Mouse (Mus musculus) frontal cortex, postnatal 10 days (tissue): Measurements from ENCODE around the gene Nanos3.
A peak's percentile ranks its signal among the peaks of the same experiment; 100 is the strongest.

Experiments used
- DNase-seq, 2 experiments: peaks; one replicate each; pipeline ENCODE4 v3.0.0; 2022; ENCODE audit warnings: low spot score in 2 of 2, mixed read lengths in 1 of 2

Gene Nanos3

DNA sequence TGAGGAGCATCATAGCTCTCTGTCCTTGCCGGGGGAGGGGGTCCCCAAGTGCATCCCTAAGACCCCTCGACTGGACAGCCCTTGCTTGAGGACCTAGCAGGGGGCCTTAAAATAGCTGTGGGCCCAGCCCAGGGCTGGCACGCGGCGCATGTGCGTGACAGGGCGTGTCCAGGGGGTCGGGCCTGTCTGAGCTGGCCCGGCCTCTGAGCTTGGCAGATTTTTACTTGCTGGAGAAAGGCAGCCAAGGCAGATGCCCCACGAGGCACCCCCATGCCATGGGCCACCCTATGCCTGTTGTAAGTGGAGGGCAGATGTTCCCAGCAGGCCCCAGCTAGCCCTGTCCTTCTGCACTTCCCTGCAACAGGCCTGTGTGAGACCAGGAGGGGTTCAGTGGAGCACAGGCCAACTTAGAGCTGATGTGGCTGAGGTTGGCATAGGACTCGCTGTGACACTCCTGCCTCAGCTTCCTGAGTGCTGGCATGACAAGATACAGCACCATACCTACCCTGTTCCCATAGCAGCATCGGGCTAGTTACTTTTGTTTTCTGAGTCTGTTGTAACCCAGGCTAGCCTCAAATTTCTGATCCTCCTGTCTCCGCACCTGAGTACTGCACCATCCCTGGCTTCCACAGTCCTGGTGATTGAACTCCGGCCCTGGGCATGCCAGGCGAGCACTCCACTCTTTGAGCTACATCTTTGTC lies 16.7 kb upstream of the Nanos3 start:
- DNase-seq, result no peak

DNA sequence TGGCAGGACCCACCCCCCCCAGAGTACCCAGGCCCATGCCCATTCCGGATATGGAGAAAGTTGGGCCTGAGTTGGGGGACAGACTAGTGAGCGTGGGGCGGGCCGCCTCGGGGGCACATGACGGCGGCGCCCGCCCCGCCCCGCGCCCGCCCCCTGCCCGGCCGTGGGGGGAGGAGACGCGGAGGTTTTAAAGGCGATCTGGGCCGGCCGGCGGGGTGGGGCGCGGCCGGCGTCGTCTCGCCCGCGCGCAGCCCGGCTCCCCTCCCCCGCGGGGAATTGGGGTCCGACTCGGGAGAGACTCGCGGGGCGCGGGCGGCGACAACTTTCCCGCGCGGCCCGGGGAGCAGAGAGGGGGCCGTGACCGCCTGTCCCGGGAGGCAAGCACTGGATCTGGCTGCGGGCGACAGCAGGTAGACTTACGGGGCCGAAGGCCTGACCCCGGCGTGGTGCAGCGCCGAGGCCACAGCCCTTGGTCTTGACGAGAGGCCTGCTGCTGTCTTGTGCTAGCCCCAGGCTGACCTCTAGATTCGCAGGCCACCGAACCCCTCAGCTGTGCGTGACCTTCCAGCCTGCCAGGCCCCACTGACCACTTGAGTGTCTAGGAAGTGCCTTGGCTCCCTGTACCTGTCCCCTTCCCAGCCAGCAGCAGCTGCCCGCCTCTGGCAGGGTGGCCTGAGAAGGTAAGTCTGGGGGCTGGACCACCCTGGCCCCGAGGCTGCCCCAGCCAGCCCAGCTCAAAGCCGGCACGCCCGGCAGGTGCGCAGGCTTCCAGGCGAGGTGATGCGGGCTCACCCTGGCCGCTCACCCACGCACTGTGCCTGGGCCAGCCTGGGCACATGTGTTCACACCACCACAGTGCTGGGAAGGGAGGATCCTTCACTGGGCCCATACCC lies 15.9 kb upstream of the Nanos3 start:
- DNase-seq, result no peak

DNA sequence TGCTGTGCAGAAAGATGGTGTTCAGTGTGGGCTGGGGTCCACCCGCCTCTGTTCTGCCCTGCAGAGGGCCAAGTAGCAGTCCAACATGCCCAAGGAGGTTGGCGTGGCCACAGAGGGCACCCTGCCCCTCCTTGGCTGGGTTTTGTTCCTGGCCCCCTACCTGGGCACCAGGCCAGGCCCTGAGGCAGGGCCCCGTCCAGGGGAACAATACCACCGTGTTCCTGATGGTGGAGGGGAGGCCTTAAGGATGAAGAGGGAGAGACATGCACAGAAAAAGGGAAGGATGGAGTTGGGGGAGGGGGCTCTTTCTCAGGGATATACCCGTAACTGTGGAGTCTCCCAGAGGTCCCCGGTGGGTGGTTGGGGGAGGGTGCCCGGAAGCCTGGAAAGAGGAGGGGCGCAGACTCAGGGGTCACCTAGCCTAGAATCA lies 15.1 kb upstream of the Nanos3 start:
- no peak for DNase-seq

DNA sequence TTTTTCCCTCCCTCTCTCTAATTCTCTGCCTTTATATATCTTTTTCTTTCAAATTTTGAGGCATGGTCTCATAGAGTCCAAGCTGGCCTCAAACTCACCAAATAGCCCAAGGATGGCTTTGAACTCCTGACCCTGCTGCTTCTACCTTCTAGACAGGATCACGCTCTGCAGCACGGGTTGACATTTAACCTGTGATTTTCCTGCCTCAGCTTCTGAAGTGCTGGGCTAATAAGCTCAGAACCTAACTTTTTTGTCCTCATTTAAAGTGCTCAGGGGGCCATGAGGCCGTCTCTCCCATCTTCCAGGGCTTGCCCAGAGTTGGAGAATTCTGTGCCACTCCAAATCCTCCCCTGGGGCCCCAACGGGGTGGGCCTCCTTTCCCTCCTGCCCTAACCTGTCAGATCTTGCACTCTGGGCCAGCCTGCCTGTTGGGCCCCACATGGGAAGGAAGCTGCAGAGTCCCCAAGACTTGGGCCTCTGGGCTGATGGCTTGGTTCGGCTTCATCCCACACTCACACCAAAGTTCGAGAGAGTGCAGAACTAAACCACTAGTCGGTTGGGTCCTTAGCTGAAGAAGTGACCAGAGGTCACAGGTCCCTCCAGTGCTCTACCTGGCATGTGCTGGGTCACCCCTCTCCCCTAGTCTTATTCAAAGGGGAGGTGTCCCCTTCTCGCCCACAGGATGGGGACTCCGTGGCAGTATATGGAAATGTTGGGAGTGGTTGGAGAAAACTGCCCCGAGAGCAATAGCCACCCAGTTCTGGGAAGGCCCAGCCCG lies 14.5 kb upstream of the Nanos3 start:
- no peak for DNase-seq

DNA sequence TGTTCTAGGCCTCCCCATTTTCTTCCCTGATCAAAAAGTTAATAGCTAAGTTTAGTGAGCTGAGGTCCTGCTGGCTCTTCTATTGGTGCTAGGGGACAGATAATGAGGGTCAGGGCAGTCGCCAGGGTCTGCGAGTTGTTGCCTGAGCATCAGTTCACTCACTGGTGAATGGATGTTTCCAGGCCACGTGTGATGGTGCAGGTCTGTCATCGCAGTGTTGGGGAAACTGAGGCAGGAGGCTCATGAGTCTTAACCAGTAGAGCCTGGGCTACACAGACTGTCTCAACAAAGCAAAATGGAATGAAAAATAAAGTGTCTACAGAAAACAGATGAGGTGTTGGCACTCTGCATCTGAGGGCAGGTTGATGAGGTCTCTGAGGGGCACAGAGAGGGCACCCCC lies 13.9 kb upstream of the Nanos3 start:
- DNase-seq, result no peak

DNA sequence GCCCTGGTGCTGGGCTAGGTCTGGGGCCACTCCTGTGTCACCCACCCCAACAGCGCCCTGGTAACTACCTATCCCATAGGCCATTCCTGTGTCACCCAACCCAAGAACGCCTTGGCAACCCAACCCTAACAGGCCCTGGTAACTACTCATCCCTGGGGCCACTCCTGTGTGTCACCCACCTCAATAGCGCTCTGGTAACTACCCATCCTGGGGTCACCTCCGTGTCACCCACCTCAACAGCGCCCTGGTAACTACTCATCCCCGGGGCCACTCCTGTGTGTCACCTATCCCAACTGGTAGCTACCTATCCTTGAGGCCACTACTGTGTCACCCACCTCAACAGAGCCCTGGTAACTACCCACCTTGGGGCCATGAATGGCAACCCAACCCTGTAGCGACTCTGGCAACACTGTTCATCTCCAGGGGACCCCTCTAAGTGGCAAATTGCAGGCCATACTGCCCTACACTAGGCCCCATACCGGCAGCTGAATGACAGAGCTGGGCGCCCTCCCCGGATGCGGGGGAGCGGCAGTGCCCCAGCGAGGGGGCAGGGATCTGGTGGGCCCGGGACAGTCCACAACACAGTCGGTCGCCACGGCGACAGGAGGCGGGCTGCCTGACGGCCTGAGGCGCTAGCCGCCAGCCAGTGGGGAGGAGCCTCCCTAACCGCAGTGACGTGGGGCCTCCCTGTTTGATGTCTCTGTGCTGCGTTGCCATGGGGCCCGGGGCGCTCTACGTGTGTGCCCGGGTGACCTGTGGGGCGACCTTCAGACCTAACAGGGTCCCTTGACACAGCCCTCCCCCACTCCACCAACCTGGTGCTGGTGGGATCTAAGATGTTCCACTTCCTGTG lies 13.1 kb upstream of the Nanos3 start:
- DNase-seq, result peak; percentile 83 to 85

DNA sequence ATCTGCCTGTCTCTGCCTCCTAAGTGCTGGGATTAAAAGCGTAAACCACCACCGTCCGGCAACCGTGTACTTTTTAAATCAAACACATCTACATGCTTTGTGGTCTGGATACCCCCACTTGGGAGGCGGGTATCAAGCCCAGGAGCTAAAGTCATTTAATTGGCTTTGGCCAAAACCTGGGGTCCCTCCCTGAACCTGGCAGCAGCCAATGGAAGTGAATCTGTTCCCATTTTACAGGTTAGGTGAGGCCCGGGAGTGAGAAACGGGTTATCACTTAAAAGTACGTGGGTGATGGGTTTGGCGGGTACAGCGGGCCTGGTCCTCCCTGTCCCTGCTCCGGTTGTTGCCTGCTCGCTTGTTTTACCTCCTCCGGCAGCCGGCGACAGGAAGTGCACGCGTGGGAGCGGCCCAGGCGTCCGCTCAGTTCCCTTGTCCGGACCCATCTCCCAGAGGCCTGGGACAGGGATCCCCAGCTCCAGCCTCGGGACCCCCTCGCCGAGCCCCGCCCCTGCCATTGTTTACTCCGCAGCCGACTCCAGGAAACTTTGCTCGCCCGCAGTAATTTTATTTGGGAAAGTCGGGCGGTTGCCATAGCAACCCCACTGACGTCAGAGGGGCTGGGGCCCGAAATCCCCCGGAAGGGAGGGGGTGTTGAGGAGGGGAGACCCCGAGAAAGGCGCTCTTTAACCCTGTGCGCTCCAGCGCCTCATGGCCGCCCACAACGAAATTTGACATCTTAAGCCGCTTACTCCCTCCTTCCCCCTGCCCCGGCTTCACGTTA lies 12.3 kb upstream of the Nanos3 start:
- DNase-seq, result peak; percentile 77 to 85

DNA sequence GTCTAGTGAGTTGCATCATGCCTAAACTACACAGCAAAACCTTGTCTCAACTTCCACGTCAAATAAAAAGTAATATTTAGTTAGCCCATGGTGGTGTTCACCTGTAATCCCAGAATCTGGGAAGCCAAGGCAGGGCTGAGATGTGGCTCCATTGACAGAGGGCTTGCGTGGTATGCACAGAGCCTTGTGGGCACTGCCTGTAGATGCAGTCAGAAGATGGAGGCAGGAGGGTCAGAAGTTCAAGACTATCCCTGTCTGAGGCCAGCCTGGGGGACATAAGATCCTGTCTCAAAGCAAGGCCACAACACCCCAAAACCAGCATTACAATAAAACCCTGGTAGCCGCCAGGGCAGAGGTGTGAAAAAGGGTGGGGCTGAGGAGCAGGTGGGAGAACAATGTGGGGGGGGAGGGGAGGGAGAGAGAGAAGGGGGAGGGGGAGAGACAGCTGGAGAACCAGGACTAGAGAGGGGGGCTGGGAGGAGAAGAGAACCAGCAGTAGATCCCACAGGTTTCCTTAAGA lies 9.3 kb upstream of the Nanos3 start:
- no peak for DNase-seq

DNA sequence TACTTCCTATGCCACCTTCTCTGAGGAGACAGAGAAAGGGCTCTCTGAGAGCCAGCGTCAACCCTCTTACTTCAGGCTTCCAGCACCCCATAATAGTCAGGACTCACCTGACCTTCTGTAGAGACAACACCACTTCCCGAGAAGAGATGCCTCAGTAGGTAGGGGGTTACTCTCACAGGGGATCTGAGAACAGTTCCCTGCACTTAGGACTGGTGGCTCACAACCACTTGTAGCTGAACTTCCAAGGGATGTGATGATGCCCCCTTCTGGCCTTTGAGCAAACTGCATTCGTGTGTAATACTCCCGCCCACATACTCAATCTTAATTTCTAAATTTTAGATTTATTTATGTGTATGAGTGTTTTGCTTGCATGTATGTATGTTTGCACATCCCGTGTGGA lies 8.5 kb upstream of the Nanos3 start:
- DNase-seq, result no peak

DNA sequence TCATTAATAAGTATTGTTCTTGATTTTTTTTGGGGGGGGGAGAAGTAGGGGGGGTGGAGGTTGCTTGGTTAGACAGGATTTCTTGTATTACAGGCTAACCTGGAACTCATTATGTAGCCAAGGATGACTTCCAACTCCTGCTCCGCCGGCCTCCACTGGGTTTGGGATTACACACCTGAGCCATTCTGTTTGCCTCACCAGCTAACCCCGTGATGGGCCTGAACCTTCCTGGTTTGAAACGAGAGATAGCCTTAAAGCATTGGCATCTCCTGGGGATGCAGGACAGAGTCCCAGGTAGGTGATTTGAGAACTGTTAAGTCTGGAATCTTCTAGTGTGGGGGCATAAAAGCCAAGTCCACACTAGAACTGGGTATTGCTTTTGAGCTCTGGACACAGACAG lies 8.1 kb upstream of the Nanos3 start:
- DNase-seq, result no peak

DNA sequence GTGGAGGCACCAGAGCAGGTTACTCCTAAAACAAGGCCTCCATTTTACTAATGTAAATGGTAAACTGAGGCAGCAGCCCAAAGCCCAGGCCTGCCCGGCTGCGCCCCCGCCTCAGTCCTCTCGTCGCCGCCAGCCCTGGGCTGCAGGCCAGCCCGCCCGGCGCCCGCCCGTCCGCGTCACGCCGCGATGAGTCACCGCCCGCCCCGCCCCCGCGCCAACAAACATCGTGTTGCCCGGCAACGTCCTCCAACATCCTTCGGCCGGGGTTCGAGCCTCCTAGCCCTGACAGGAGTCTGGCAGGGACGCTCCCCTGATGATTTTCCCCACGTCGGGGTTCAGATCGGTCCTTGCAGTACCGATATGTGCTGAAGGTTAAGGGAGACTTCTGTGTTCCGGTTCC lies 7.5 kb upstream of the Nanos3 start:
- peak in 1 of 2 experiments; percentile 66 for DNase-seq

DNA sequence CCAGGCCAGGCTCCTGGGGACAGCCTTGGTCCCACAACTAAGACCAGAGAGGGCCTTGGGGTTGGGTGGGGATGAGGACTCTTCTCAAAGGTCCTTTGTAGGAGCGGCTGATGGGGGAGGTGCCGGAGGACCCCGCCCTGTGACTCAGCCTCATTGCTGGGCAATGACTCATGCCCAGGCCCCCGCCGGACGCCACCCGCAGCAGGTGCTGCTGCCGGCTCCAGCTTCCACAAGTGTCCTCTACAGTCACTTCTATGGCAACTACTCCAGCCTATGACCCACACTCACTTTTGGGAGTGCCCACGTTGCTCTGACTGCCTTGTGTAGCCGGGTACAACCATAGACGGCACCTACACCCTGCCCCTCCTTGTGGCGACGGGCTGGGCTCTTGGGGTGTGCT lies 7.0 kb upstream of the Nanos3 start:
- DNase-seq, result no peak

DNA sequence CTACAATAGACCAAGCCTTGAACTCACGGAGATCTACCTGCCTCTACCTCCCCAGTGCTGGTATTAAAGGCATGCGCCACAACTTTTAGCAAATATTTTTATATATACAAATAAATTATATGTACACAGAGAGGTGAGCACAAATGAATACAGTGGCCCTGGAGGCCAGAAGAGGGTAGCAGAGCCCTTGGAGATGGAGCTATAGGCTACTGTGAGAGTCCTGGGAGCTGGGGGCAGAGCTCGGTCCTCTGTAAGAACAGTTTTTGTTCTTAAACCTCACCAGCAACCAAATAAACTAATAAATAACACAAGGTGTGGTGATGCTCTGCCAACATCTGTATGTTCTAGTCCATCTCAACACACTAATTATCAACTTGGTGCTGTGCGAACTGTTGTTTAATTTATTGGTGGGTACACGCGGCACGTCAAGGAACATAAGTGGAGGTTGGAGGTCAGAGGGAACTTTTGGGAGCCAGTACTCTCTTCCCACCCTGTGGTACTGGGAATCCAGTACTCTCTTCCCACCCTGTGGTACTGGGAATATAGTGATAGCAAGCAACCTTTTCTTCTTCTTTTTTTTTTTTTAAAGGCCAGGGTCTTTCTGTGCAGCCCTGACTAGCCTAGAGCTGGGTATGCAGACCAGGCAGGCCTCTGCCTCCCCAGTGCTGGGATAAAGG lies 5.3 kb upstream of the Nanos3 start:
- DNase-seq, result no peak

DNA sequence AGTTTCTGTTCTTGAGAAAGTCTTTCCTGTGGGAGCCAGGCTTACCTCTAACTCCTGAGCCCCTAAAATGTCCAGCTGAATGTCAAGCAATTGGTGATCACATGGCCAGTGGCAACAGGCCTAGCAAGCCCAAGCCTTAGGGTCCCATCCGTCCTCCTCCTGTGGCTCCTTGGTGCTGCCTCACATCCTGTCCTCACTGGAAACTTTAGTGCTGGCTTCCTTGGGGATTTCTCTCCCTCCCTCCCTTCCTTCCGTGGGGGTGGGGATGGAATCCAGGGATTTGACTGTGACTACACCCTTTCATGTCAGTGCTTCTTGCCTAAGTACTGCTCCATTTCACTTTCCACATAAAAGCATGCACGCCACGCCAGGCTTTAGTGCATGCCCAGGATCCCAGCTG lies 4.6 kb upstream of the Nanos3 start:
- DNase-seq, result no peak

DNA sequence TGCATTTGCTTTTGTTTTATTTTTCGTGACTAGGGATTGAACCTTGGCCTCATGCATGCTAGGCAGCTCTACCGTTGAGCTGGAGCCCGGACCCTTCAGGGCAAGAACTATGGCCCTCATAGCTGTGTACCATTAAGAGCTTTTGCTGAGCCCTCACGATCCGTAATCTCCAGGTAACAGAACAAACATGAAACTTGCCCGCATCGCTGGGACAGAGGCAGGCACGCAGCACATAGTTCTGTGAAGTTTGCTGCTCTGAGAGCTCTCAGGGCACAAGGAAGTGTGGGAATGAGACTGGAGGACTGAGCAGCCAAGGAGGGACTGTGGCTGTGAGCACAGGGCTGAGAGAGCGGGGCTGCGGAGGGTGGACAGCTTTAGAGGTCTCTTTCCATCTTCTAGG lies 3.7 kb upstream of the Nanos3 start:
- DNase-seq, result no peak

DNA sequence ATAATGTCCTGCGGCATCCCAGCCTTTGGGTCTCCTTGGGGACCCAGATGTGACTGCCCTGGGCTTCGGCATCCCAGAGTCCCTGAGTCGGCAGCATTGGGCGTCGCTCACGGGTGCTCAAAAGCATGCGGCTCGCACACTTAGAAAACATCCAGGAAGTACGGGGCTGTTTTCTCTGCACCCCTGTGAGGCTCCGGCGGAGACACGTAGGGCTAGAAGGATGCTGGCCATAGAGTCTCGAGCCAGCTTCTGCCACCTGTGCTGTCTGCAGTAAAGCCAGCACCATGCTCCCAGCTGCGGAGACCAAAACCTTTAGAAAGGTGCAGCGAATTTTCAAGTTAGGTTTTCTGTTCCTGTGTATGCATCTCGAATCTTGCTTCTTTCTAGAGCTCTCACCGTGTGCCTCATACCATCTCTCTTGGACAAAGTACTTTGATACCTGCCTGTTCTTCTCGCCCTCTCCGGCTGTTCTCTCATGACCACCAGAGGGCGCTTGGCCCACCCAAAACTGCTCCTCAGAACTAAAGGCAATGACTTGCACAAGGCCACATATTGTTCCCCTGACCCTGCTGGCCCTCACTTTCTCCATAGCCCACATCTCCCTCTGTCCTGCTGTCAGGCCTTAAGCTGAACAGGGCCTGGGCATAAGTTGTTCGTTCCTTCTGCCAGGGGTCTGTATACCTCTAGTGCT lies 2.2 kb upstream of the Nanos3 start:
- no peak for DNase-seq

DNA sequence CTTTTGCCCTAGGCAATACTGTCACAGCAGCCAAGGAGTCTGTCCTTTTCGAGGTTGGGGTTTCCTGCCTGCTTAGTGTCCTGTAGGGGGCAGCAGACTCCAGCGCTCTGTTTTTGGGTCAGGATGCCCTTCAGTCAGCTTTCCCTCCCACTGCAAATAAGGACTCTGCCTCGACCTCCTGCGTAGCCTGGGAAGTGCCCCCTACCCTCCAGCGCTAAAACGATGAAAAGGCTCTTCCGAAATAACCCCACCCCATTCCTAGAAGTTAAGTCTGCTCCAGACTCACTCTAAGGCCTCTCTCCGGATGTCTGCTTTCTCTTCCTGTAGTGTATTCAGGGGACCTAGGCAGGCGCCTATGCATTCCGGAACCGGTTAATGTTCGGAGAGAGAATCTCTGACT lies 1.5 kb upstream of the Nanos3 start:
- peak in 1 of 2 experiments; percentile 64 for DNase-seq

DNA sequence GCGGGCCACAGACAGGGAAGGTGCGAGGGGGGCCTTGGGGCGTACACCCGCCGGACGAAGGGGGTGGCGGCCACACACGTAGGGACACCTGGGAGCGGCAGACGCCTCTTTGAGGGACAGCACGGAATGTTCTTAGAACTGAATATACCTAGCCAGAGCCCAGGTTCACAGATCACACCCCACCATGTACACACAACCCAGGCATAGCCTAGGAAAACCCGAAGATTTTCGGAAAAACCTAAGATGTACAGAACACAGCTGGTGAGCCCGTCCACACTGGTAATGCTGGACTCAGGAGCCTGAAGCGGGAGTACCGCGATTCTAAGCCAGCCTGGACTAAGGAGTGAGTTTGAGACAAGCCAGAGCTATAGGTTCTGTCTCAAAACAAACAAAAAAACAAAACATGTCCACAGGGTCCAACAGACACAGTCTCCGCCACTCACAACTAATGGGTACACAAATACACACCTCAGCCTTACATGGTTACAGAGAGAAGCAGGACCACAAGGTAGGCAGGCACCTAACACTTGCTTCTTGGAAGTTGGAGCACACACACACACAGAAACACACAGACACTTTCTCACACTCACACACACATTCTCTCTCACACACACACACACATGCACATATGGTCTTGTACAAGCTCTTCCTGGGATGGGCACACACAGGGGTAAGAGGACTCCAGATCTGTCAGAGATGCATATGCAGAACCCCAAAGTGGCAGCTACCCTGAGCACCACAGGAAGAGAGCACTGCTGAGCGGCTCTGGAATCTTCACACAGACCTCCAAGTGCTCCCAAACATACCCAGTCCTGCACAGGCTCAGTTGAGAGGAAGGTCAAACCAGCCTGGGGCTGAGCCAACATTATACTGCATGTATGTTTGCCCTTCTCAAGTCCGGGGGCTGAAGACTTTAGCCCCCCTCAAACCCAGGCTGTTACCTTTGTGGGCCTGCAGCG lies 653 bp downstream of the Nanos3 start:
- no peak for DNase-seq
